Mouse (Mus musculus) cortical plate, adult 2 months (tissue): Measurements from ENCODE around the gene Htt.

Source experiments
- CTCF ChIP-seq: fragments of 200-500 bp; IDR thresholded peaks from 2 replicates; pipeline ENCODE4 v1.5.1; 2011; ENCODE audit warnings: mild to moderate bottlenecking, control low read depth, low read length; ENCODE audit not compliant: insufficient read depth; ENCODE audit errors: extremely low read depth
- POLR2A ChIP-seq: fragments of 200-500 bp; IDR thresholded peaks from 2 replicates; pipeline ENCODE4 v1.6.1; 2011; ENCODE audit warnings: mild to moderate bottlenecking, low read length, control low read depth; ENCODE audit not compliant: insufficient read depth; ENCODE audit errors: extremely low read depth

DNA sequence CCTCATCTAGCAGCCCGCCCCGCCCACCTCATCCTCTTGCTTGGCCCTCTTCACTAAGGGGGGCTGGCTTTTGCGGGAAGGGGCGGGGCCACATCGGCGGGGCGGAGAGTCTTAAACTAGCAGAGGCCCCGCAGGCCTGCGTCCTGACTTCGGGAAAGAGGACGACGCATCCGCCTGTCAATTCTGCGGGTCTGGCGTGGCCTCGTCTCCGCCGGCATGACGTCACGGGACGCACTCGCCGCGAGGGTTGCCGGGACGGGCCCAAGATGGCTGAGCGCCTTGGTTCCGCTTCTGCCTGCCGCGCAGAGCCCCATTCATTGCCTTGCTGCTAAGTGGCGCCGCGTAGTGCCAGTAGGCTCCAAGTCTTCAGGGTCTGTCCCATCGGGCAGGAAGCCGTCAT lies at the start of gene Htt:
- TF ChIP-seq CTCF (no peak), POLR2A (peak; percentile 88)
